21 mouse cellular contexts compared by ENCODE assay signal in genomic region chr16:92642283-92642682, GRCm38 (mm10).
"Had no signal": no experiment of that assay in that cellular context is flagged by ENCODE, and none has a peak within 500 bp of the region (broad histone marks: within the 10 kb centered on the region; RNA-seq: fewer than 3 reads in every experiment).

No protein-coding gene starts in this region.

- ATAC-seq: hindbrain, postnatal 0 days had no signal

- H3K4me2 ChIP-seq: heart, embryonic 11.5 days; heart, embryonic 13.5 days; heart, embryonic 15.5 days; hindbrain, embryonic 13.5 days; hindbrain, embryonic 15.5 days; limb, embryonic 13.5 days; limb, embryonic 15.5 days had no signal

- H3K4me1 ChIP-seq: hindbrain, embryonic 15.5 days had no signal

- DNase-seq: gastrocnemius, adult 2 months; gastrocnemius, postnatal 10 days; gastrocnemius, postnatal 25 days; heart, adult 18-20 months; heart, postnatal 14 days; heart, postnatal 36 days; kidney, adult 11 months; kidney, adult 8-10 months; kidney, postnatal 14 days; kidney, postnatal 36 days; layer of hippocampus, adult 9-11 months; layer of hippocampus, postnatal 36 days; left cerebral cortex, postnatal 4 days had no signal

- H3K4me3 ChIP-seq: gastrocnemius, adult 2 months; heart, embryonic 13.5 days; heart, embryonic 15.5 days; hindbrain, embryonic 13.5 days; hindbrain, embryonic 15.5 days; limb, embryonic 13.5 days; limb, embryonic 15.5 days had no signal

- H3K9ac ChIP-seq: heart, embryonic 13.5 days; heart, embryonic 15.5 days; hindbrain, embryonic 13.5 days; hindbrain, embryonic 15.5 days; limb, embryonic 13.5 days; limb, embryonic 15.5 days had no signal

- H3K9me3 ChIP-seq: heart, embryonic 13.5 days; heart, embryonic 15.5 days; hindbrain, embryonic 13.5 days; hindbrain, embryonic 15.5 days; limb, embryonic 13.5 days; limb, embryonic 15.5 days had no signal

- H3K36me3 ChIP-seq: heart, embryonic 13.5 days; heart, embryonic 15.5 days; hindbrain, embryonic 13.5 days; hindbrain, embryonic 15.5 days; limb, embryonic 13.5 days; limb, embryonic 15.5 days had no signal

- H3K27ac ChIP-seq: gastrocnemius, adult 2 months; heart, embryonic 13.5 days; heart, embryonic 15.5 days; hindbrain, embryonic 13.5 days; hindbrain, embryonic 15.5 days; hindbrain, postnatal 0 days; limb, embryonic 13.5 days; limb, embryonic 15.5 days had no signal

- H3K27me3 ChIP-seq: hindbrain, embryonic 13.5 days; hindbrain, embryonic 15.5 days; limb, embryonic 13.5 days; limb, embryonic 15.5 days had no signal
